Mouse (Mus musculus) adrenal gland, postnatal 10 days (tissue): ENCODE measurements around the gene Plekhg2. TPM values are rescaled to one million over a fixed set of nuclear protein-coding genes. Genes with fewer than 3 reads are reported as not detected.
"Not testable (repeated sequence)": the region's sequence is repeated elsewhere in the genome, so short reads cannot be mapped to it uniquely, and the experiment has no call there.

ENCODE experiments used
- DNase-seq: peaks from one replicate; pipeline ENCODE4 v3.0.0; 2021; ENCODE audit warnings: mixed read lengths
- long read RNA-seq, 2 experiments: library from polyadenylated mRNA; stranded (forward); transcript quantifications; one replicate each; pipeline ENCODE4 v2.0.0; 2021
- total RNA-seq, 2 experiments: library from RNA; stranded (reverse); gene quantifications; 2 replicates each; pipeline ENCODE4 v1.2.3; 2021

Gene Plekhg2
- total RNA-seq, result 10 to 100 TPM; 27.9 to 37.0 TPM
- long read RNA-seq, experiment 1, partial matches to known transcripts, result 1 of 4 reads
- long read RNA-seq, experiment 1, other reads (novel, unspliced or antisense), result 3 of 4 reads
- long read RNA-seq, experiment 2, partial matches to known transcripts, result 1 of 4 reads
- long read RNA-seq, experiment 2, other reads (novel, unspliced or antisense), result 2 of 4 reads

DNA sequence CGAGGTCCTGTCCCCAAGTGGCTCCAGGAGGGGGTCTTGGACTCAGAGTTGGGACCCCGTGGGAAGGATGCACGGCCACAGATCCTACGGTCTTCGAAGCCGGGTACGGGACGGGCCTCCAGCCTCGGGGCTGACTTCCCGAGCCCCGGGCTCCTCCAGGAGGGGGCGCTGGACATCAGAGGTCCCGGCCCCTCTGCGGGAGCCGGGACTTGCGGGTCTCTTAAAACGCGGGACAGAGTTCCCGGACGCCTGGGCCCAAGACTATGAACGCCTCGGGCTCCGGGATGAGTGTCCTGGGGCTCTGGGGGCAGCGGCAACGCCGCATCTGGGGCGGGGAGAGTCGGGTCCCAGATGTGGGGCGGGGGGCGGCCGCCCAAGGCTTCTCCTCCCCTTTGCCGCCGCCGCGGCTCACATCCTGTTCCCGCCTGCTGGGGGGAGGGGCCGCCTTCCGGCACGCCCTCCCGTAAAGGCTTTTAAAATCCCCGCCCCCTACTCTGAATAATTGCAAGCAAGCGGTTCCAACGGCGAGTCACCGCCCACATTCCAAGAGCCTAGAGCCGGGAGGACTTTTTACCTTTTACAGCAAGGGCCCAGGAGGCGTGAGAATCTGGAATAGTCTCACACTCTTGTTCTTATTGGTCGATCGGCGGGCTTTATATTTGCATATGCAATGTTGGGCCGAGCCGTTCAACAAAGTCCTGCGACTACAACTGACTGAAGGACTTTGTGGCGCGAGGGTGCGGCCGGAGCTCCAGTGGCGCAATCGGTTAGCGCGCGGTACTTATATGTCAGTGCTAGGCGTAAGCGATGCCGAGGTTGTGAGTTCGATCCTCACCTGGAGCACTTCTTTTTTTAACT is at the start of gene Plekhg2:
Gene Plekhg2 (minus strand): TSS at position 349 of the 858 bp plus-strand sequence.
- peak; percentile 99 for DNase-seq

DNA sequence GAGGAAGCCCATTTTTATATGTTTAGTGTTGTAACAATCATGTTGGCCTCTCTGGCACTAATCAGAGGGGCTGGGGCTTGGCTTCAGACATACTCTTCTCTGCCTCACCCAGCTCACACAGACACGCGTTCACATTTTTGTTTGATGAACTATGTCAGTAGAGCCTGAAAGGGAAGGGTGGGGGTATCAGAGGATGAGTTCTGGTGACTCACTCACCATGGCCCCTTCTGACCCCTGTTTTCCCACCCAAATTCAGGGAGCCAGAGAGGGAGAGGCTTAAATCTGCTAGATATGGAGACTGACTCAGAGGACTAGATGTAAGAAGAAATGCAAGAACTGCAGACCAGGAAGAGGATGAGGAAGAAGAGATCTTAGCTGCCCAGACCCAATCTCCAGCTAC is 47.0 kb upstream of the Plekhg2 start:
- no peak for DNase-seq

DNA sequence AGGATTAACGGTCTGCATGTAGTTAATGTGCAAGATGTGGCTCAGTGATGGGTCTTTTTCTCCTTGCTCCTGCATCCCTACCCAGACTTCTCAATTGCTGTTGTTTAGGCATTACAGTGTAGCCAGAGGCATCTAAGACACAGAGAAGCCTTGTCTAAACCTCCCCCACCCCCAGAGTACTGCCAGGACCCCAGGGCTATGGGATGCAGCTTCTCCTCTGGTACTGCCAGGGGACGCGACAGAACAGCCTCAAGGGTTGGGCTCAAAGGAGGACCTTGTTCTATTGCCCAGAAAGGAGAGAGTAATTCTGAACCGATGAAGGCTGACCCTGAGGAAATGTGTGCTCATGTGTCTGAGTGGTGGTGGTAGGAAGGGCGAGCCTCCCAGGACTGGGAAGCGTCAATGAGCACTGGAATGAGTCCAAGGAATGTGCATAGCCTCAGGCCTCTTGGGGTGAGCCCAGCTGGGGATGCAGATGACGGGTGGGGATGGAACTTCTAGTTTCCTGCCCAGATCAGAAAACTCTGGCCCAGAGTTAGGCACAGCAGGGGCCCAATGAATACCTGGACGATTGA is 45.8 kb upstream of the Plekhg2 start:
- peak; percentile 60 for DNase-seq

DNA sequence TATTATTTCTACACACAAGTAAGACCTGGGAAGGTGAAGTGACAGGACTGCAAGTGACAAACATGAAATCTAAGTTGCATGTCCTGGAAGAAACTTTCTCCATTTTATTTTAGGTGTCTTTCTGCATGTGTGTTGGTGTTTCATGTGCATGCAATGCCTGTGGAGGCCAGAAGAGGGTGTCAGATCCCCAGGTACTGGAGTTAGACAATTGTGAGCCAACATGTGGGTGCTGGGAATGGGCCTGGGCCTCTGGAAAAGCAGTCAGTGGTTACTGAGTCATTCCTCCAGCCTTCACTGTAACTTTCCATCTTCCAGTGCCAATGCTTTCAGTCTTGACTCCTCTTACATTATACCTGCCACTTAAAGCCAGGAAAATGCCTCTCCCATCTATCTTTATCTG is 45.0 kb upstream of the Plekhg2 start:
- DNase-seq, result no peak

DNA sequence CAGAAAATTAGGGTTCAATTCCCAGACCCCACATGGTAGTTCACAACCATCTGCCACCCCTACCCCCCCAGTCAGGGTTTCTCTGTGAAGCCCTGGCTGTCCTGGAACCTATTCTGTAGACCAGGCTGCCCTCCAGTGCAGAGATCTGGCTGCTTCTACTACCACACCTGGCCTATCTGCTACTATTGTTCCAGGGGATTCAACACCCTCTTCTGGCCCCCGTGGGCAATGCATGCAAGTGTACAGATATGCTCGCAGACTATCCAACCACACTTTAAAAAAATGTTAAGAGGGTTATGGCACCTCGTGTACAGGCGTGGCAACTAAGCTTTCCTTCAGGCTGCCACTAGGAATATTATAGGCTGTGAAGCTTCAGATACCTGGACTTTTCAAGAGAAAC is 40.4 kb upstream of the Plekhg2 start:
- DNase-seq, result no peak

DNA sequence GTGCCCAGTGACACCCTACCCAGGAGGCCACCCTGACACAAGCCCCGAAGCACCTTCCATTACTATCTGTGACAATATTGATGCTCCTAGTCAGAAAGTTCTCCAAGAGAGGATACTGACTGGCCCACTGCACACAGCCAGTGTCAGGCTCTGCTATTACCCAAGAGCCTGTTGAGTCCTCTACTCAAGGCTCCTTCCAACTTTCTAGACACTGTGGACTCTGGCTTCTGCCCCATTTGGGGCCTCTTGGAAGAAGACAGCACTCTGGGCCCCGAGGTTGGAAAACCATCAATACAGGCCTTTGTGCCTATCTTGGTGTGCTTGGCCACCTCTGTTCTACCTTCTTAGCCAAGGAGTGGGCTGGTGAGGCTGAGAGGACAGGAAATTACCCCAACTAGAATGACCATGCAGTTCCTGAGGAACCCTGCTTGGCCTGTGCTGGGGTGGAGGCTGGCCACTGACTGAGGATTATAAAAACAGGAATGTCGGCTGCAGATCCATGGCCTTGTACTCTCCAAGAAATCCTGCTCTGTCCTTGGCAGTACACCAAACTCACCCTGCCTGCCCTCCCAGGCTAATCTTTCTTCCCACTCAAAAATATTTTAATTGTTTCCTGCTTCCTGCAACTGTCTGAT is 38.6 kb upstream of the Plekhg2 start:
- peak; percentile 73 for DNase-seq

DNA sequence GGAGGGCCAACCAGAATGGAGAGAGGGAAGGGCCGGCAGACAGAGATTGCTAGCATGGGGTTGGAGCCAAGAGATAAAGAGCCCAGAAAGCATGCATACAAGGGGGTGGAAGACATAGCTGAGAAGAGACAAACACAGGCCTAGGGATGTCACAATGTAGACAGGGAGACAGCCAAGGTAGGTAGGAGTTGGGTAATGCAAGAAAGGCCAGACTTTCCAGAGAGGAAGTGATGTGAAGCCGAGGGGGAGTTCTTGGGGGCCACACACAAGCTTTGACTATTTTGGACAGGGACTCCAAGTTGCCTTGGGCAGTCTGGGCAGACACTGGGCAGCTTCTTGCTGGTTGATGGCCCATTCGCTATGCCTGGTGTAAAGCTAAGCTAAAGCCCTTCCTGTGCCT is 29.5 kb upstream of the Plekhg2 start:
- no peak for DNase-seq

DNA sequence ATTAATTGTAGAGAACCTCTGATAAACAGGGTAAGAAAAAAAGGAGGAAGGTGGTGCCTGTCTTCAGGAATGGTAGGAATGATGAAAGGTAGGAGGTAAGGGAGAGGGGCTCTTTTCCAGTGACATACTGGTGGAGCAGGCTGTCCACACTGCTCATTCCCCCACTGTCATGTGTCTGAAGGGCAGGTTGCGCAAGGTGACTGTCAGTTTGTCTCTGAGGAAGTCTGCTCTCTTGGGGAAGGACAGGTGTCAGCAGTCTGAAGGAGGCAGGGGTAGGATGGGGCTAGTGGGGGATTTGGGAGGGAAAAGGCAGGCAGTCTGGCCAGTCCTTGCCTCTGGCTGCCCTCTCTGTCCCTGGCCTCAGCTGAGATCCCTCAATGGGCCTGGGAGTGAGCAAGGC is 28.6 kb upstream of the Plekhg2 start:
- no peak for DNase-seq

DNA sequence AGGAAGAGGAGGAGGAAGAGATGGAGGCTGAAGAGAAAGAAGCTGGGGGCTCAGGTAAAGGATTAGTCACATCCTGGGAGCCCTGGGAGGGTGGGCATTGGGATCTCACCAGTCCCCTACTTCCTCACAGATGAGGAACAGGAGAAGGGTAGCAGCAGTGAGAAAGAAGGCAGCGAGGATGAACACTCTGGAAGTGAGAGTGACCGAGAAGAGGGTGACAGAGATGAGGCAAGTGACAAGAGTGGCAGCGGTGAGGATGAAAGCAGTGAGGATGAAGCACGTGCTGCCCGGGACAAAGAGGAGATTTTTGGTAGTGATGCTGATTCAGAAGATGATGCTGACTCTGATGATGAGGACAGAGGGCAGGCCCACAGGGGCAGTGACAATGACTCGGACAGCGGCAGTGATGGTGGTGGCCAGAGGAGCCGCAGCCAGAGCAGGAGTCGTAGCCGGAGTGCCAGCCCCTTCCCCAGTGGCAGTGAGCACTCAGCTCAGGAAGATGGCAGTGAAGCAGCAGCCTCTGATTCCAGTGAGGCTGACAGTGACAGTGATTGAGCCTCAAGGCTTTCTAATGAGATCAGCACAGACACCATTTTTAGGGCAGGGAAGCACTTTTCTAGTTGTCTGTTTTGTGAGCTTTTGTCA is 26.4 kb upstream of the Plekhg2 start:
- DNase-seq, result no peak

DNA sequence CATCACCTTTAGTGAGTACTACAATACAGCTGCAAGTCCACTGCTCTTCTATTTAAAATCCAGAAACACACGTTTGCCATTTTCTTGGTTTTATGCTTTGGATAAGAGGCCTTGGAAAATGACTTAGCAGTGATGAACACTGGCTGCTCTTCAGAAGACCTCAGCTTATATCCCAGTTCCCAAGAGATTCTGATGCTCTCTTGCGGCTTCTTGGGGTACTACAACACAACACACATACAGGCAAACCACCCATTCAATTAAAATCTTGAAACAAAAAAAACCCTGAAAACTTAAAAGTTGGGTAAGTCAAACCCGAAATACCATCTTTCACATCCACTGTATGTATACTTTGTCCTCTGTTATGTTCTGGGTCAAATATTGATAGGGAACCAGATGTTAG is 25.6 kb upstream of the Plekhg2 start:
- DNase-seq, result no peak

DNA sequence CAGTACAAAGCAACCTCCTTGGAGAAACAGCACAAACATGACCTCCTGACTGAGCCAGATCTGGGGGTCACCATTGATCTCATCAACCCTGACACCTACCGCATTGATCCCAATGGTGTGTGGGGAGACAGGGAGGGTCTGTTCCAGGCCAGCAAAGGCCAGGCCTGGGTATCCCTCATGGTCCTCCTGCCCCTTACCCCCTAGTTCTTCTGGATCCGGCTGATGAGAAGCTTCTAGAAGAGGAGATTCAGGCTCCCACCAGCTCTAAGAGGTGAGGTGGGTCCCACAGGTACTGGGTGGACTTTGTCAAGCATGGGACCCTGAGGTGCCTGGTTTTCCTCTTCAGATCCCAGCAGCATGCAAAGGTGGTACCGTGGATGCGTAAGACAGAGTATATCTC is 23.0 kb upstream of the Plekhg2 start:
- DNase-seq, result no peak

DNA sequence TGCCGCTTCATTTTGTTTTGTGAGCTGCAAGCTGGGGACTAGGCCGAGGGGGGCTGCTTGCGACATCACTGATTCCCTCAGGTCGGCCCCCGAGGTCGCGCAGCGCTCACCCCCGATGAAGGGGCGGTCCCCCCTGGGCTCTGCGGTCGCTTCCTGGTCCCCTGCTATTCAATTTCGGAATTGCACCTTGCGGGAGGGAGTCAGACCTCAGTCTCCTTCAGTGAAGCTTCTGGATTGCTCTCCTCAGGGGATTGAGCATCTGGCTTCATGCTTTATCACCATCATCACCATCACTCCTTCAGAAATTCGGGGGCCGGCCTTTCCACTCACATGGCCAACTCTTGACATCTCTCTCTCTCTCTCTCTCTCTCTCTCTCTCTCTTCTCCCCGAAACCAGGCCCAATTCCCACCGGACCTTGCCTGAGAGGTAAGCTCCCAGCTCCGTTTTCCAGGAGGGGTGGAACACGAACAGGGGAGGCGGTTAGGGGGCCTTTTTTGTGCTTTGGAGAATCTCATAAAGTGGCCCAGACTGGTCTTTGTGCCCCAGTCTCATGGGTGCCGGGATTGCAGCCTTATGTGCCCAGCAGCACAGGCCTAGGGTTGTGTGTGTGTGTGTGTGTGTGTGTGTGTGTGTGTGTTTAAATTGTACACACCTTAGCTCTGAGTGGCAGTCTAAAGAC is 21.0 kb upstream of the Plekhg2 start:
- DNase-seq, result no peak

DNA sequence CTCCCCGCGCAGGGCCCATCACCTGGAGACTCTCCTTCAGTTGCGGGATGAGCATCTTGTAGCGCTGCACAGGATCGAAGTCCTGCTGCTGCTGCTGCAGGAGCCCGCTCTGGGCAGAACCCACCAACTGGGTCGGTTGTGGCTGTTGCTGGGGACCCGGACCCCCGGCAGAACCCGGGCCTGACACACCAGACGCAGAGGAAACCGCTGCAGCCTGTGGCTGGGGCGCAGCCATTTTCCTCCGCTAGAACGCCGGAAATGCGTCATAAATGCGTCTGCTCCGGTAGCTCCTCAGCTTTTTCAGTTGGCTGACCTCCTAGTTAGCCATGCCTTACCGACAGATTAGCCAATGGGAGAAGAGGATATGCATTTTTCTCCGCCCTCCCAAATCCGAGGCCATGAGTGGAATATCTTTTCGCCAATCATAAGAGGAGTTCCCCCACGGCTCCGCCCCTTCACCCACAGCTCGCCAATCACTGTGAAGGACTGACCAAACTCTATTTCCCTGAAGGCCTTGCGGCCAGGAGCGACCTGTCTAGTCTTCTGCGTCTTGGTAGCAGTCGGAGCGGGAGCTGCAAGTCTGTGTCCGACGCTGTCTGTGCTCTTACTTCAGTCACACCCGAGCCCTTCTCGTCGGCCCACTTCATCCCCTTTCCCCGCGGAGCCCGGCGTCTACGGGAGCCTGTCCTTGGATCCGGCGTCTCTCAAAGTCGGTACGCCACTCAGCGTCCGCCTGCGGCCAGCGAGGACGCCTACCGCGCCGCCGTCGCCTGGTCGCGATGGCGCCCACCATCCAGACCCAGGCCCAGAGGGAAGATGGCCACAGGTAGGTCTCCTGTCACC is 20.3 kb upstream of the Plekhg2 start, which contains the start of the genes Med29 and Paf1:
Gene Med29 (minus strand): TSS at position 280 of the 843 bp plus-strand sequence.
Gene Paf1 (plus strand): TSS at position 523 of the 843 bp plus-strand sequence.
- peak; percentile 96 for DNase-seq

DNA sequence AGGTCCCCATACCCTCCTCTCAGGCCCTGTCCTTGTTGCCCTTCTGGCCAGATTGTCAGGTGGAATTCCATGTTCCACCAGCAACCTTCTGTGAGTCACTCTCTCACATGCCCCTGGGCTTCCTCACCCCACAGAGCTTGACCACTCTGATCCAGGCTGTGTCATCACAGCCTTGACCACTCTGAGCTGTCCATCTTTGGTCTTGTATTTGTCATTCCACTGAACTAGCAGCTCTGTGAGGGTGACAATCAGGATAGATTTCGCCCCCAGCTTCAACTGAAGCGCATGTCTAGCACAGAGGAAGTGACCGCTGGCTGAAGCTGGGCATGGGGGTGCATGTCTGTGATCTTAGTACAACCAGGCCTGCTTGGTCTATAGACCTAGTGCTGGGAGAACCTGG is 17.9 kb upstream of the Plekhg2 start:
- DNase-seq, result no peak

DNA sequence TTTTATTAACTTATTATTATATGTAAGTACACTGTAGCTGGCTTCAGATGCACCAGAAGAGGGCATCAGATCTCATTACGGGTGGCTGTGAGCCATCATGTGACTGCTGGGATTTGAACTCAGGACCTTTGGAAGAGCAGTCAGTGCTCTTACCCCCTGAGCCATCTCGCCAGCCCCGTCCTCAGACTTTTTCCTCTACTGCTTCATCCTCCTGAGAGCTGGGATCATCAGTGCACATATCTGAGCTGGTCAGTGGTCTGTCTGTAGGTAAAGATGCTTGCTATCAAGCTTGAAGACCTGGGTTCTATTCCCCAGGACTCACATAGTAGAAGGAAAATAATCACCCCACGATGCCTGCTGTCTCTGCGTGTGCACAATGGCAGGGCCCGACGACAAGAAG is 15.0 kb upstream of the Plekhg2 start:
- not testable (repeated sequence) for DNase-seq

DNA sequence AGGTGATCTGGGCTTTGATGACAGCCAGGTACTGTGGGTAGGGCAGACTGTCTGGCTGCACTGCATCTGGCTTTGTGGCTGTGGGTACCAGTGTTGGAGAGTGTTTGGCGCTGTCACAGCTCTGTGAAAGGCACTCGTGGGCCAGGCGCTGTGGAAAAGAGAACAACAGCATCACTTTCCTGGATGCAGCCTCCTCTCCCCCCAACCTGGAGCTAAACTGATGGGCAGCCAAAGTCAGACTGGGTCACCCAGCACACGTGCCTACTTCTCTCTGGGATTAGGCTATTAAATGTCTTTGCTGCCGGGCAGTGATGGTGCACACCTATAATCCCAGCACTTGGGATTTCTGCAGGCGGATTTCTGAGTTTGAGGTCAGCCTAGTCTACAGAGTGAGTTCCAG is 14.5 kb upstream of the Plekhg2 start:
- DNase-seq, result not testable (repeated sequence)

DNA sequence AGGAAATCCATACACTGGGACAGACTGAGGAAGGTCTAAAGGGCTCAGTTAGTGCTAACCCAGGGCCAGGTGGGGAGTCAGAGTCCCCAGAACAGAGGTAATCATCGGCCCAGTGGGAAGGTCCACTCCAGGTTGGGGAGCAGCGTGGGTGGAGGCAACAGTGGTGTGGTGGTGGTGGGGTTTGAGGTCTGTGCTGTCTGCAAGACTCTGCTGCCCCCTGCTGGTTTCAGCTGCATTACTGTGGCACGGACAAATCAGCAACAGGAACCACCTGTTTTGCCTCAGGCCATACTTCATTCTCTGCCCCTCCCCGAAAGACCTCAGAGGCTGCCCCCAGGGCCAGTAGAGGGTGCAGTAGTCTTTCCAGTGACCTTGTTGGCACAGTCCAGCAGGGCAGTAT is 14.1 kb upstream of the Plekhg2 start:
- peak; percentile 90 for DNase-seq

DNA sequence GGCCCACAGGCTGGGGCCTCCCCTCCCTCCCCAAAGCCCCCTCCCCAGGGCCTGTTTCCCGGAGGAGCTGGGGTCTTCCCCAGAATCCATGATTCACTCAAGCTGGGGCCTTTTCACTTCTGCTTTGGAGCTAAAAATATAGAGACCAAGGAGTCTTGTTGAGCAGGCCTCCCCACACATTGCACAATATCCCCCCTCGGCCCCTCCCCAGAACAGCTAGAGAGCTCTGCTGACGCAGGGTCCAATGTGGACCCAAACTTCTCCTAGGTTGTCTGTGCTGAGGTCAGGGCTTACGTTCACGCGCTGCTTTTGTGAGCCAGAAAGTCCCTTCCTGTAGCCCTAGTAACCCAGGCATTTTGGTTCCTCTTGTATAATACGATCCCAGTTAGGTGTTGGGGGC is 13.6 kb upstream of the Plekhg2 start:
- DNase-seq, result no peak

DNA sequence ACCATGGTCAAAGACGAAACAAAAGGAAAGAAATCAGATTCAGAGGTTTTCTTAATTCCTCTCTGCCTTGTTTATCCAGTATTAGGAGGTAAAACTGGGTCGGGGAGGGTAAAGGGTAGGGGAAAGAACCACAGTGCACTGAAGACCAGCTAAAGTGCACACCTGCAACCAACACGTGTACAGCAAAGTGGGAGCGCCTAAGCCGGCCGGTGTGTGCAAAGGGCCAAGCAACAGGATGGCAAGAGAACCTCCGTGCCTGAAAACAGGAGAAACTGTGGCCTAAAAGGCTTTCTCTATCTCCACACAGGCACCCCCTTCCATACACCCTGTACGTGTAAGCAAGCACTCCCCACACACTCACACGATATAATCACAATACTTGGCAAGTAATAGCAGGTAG is 12.8 kb upstream of the Plekhg2 start:
- DNase-seq, result no peak

DNA sequence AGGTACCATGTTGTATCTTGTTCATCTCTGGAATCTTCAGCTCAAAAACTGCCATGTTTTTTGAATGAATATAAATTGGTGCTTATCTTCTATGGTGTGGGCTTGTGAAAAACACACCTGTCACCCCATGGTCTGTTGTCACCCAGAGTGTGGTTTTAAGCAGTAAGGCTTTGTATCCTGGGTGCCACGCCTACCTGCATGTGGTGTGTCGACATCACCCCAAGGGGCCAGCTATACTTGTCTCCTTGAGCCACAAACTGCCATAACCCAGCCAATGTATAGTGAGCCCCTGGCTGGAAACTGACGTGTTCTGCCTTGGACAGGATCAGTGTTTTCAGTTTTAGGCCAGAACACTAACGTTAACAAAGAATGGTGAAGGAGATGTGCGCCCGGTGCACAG is 11.8 kb upstream of the Plekhg2 start:
- DNase-seq, result no peak

DNA sequence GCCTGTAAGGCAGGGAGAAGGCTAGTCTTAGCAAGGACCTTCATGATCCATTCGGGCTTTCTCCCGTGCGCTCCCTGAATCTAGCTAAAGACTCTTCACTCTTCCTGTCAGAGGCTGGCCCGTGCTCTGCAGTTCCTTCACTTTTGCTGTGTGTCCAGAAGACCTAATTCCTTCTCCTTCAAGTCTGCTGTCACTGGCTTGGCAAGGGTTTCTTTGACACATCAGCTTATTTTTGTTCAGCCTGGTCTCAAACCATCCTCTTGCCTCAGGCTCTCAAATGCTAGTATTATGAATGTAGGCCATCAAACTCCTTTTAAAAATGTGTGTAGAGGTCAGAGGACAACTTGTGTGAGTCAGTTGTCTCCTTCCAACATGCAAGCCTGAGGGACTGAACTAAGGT is 11.2 kb upstream of the Plekhg2 start:
- DNase-seq, result no peak
